Mouse (Mus musculus) heart, adult 11 months (tissue): ENCODE measurements around the gene Col19a1.
A peak's percentile ranks its signal among the peaks of the same experiment; 100 is the strongest.
"Not testable (repeated sequence)": the region's sequence is repeated elsewhere in the genome, so short reads cannot be mapped to it uniquely, and the experiment has no call there.

Source experiments
- DNase-seq: peaks from one replicate; pipeline ENCODE4 v3.0.0; 2022

Col19a1 gene

DNA sequence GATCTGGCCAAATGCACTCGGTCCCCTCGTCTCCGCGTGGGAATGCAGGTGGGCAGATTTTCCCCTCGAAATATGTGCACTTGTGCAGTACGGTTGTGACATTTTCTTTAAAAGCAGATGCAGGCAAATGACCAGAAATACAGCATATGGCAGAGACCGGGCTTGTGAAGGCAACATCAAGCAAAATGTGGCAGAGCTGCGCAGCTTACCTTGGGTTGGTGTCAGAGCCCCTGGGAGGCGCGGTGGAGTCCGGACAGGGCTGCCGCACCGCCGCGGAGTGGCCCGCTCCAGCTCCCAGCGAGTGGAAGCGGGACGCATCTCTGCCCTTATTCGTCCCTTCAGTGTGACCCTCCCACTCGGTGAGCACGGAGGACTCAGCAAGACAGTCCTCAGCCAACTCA lies at the start of gene Col19a1:
Col19a1 (minus strand) TSS at position 332 of the 401 bp plus-strand sequence.
- no peak for DNase-seq

DNA sequence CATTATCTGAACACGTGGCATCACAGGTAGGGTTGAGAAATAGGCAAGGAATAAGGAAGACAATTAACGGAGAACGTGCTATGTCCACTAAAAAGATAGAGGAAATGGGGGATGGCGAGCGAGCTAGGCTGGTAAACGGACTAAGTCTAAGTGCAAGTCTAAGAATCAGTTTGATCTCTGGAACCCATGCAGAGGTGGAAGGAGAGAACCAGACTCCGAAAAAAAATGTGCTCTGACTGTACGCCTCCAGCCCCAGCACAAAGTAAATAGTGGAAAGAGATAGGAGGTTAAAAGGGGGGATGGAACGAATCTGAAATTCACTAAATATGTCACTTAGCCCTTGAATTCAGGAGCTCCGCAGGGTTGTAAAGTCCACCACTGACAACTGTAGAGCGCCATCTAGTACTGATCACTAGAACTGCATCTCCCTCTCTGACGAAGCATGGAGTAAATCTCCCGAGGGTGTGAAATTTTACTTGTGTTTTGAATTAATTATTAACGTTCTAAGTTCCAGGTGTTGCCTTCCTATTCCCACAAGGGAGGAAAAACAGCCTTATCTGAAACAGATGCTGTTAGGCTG lies 46.4 kb upstream of the Col19a1 start:
- DNase-seq = no peak

GRCm38 (mm10) chr1:24612556-24612955 lies 25.3 kb upstream of the Col19a1 start:
- DNase-seq = not testable (repeated sequence)

DNA sequence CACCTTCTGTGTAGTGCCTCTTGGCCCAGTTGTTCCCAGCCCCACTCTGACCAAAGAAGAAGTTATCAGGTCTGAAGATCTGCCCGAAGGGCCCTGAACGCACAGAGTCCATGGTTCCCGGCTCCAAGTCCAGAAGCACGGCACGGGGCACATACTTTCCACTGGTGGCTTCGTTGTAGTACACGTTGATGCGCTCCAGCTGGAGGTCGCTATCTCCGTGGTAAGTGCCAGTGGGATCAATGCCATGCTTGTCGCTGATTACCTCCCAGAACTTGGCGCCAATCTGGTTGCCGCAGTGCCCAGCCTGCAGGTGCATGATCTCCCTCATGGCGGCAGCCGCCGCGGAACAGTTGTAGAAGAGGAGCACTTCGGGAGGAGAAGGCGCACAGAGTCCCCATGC lies 7.8 kb upstream of the Col19a1 start:
- no peak for DNase-seq

DNA sequence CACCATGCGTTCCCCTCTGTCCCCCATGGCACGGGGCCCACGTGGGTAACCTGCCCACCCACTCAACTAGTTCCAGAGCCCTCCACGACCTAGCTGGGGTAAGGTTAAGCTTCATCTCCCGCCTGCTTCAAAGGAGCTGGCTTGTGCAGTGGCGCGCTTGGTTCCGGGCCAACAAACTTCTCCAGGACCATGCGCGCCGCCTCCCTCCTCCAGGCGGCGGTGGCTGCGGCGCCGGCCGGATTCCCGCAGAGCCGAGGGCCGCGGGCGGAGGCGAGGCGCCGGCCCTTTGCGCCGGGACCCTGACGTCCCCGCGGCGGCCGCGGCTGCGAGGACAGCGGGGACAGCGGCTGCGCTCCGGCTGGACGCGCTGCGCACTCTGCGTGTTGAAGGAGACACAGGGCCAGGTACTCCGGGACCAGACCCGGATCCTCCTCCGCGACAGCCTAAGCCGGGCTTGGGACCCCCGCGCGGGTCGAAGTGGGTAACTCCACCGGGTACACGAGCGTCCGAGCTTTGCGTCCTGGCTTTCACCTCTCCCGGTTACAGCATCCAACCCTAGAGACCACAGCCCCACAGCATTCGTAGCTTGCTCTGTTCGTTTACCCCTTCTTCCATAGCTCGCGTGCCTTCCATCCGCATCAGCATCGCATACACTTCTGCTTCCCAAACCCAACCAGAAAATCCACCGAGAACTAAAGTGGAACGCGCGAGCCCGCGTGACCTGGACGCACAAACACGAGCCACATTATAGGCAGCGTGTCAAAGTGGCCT lies 717 bp downstream of the Col19a1 start:
- peak; percentile 84 for DNase-seq

GRCm38 (mm10) chr1:24572602-24573001 lies 14.7 kb downstream of the Col19a1 start:
- no peak for DNase-seq

- DNase-seq = no peak
These were observed 23.2 kb downstream of the Col19a1 start for GRCm38 (mm10) chr1:24564113-24564512.

DNA sequence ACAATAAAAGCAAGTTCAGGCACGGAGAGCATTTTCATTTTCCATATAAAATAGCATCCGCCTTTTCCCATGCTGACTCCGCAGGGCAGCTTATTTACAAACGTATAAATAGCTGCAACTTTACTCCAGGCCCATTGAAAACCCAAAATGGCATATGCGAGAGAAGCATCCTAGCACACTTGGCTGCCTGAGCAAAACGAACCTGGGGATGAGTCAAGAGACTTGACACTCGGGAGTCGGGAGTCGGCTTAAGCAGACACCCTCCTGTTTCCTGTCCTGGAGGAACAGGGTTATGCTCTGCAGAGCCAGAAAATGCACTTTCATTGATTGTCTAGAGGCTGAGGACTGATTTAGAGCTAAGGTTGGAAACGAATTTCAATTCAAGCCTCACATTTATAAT lies 29.3 kb downstream of the Col19a1 start:
- DNase-seq = no peak

- peak; percentile 87 for DNase-seq
These were observed 33.8 kb downstream of the Col19a1 start for GRCm38 (mm10) chr1:24553462-24553861.

DNA sequence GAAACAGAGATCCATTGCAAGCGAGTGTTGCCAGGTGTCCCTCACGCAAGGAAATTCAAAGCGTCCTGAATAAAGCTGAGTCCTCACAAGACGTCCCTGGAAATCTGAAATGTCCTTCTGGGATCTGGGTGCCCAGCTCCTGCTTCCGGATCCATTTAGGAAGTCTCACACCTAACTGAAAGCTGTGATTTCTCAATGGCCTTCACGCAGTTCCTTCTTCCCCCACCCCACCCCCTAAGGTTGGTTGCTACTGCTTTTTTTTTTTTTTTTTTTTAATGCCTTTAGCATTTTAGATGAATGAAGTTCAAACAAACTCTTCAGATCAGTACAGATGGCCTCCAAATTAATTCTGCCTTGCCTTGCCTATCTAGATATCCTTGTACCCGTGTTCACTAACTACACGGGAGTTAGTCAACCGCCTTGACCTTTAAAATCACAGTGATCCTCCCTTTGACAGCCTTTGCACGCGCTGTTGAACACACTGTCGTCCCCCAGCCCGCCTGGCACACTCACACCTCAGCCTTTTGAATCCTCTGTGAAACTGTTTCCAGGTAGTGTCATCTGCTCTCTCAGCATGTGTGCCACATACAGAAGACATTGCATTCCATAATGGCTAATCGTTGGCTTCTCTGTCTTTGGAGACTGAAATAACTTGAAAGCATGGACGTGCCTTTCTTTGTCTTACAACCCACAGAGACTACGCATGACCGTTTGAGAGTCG lies 36.6 kb downstream of the Col19a1 start:
- no peak for DNase-seq

DNA sequence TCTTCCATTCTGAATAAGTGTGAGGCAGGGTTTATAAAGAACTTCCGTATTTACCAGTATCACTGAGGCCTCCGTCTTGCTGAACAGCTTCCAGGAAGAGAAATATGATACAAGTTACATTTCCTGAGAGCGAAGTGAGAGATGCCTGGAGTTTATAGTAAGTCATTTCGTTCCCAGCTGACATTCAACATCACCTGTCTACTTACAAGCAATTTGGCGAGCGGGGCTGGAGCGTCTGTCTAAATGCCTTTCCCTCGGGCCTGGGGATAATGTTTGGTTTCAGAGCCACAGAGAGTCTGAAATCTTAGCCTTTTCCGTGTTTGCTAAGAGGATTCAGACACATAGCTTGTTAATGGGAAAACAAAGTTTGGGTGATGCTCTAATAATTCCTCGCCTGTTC lies 37.2 kb downstream of the Col19a1 start:
- DNase-seq = no peak

DNA sequence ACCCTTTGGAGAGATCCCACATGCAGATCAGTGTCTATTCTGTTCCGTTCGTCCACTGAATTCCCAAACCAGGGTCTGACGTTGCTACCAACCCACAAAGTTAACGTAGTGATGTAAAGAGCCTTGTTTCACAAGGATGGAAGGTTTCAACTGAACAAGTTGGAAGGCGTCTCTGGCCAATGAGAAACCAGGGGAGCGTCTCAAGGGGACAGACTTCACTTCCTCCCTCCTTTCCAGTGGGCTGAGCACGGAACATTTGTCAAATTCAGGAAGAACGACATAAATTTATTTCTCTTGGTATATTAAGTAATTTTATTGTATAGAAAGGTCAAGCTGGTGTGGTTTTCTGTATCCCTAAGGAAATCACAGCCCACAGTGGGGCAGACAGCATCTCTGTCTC lies 38.2 kb downstream of the Col19a1 start:
- DNase-seq = no peak

GRCm38 (mm10) chr1:24547574-24547973 lies 39.7 kb downstream of the Col19a1 start:
- DNase-seq = no peak

GRCm38 (mm10) chr1:24539852-24540251 lies 47.4 kb downstream of the Col19a1 start:
- DNase-seq = no peak

DNA sequence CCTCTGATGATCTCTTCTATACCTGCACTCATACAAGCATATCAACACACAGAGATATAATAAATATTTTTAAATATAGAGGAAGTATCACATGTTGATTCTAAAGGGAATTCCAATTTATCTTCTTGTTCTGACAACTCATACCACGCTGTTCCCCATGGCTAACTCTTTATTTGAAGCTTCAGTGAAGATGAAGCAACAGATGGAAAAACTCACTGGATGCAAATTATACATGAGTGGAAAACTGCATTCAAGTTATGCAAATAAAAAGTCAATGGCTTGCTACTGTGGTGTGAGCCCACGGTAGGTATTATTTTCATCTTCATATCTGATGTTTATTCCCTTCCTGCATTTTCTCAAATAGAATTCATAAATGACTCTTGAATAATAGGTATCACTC lies 60.1 kb downstream of the Col19a1 start:
- no peak for DNase-seq

- DNase-seq = no peak
These were observed 69.8 kb downstream of the Col19a1 start for GRCm38 (mm10) chr1:24517462-24517861.

DNA sequence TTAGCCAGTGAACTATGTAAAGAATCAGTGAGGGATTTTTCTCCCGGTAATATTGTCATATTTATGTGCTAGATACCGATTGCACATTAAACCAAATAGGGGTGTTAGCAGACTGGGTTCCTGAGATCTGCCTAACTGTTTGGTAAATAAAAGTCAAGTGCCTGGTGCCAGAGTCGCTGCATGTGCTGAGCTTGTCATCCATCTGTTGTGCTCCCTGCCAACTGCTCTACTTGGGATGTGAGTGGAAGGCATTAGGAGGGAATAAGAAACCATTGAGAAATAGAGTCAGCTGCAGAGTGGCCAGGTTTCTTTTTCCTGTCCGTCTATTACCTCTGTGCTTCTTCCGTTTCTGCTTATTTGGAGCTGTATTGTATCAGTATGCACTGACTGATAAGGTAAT lies 71.9 kb downstream of the Col19a1 start:
- DNase-seq = no peak

- peak; percentile 9 for DNase-seq
These were observed 75.7 kb downstream of the Col19a1 start for GRCm38 (mm10) chr1:24511536-24511935.

- DNase-seq = no peak
These were observed 91.9 kb downstream of the Col19a1 start for GRCm38 (mm10) chr1:24495400-24495799.

- DNase-seq = no peak
These were observed 103.1 kb downstream of the Col19a1 start for GRCm38 (mm10) chr1:24484161-24484560.

DNA sequence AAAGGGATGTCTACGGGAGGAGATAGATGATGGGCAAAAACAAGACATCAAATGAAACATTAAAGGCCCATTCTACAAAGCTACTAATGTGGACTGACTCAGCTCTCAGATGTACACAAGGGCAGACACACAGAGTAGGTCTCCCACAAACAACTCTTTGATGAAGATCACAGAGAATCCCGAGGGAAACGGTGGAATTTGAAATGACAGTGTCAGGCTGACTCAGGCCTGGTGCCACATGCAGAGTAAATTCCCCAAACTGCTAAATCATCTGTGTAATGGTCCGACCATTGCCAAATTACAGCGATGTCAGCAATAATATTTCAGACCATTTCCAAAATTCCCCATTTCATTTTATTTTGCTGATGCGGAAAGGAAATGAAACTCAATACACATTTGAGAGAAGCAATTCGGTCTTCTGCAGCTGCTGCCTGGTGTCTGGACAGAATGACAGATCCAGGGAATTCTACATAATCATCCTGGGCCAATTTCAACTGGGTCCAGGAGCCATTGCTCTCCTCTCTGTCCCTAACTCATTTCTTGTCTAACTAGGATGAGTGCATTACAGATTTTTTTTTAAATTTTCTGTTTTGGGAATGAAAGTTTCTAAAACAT lies 116.1 kb downstream of the Col19a1 start:
- peak; percentile 74 for DNase-seq

- DNase-seq = no peak
These were observed 116.6 kb downstream of the Col19a1 start for GRCm38 (mm10) chr1:24470633-24471032.

GRCm38 (mm10) chr1:24461305-24461887 lies 125.9 kb downstream of the Col19a1 start:
- DNase-seq = no peak
